Mouse (Mus musculus) adrenal gland, postnatal 4 days (tissue): ENCODE results near the gene Neu1. TPM values are rescaled to one million over a fixed set of nuclear protein-coding genes. Genes with fewer than 3 reads are reported as not detected.
"Not testable (repeated sequence)": the region's sequence is repeated elsewhere in the genome, so short reads cannot be mapped to it uniquely, and the experiment has no call there.

Experiments
- DNase-seq, 2 experiments: peaks; one replicate each; pipeline ENCODE4 v3.0.0; 2021 to 2022; ENCODE audit warnings: low spot score in 2 of 2, mixed read lengths in 2 of 2
- total RNA-seq, 2 experiments: library from RNA; stranded (reverse); gene quantifications; 2 replicates each; pipeline ENCODE4 v1.2.3; 2021

The Neu1 gene
- total RNA-seq, 2 experiments from 2014 or later = 22.0 to 25.2 TPM

DNA sequence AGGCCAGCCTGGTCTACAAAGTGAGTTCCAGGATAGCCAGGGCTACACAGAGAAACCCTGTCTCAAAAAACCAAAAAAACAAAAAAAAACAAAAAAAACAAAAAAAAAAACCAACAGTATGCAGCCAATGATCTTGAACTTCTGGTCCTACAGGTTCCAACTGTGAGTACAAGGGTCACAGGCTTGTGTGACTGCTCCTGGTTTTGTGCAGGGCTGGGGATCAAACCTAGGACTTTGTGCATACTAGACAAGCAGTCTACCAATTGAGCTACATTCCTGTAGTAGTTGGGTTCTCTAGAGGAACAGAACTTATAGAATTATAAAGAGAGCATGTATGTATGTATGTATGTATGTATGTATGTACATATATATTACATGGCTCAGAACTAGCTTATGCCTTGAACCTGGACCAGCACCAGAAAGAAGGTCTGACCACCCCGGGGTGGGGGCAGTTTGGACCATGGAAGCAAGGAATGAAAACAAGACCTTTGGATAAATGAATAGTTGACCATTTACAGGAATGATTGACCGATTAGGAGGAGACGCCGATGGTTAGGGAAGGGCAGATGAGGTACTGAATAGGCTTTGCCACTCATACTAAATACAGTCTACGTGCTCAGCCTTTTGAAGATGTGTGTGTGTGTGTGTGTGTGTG is 15.6 kb downstream of the Neu1 start:
- no peak for DNase-seq

DNA sequence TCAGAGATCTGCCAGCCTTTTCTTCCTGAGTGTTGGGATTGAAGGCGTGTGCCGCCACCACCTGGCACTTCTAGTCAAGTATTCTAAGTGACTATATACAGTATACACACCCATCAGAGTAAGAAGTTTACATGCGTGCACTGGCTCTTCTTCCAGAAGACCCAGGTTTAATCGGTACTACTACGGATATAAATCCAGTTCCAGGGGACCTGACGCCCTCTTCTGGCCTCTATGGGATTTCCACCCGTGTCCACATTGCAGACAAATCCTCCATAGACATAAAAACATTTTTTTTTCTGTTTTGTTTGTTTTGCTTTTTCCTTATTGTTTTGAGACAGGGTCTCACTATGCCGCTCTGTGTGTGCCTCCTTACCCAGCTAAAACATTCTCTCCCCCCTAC is 16.6 kb downstream of the Neu1 start:
- no peak for DNase-seq

DNA sequence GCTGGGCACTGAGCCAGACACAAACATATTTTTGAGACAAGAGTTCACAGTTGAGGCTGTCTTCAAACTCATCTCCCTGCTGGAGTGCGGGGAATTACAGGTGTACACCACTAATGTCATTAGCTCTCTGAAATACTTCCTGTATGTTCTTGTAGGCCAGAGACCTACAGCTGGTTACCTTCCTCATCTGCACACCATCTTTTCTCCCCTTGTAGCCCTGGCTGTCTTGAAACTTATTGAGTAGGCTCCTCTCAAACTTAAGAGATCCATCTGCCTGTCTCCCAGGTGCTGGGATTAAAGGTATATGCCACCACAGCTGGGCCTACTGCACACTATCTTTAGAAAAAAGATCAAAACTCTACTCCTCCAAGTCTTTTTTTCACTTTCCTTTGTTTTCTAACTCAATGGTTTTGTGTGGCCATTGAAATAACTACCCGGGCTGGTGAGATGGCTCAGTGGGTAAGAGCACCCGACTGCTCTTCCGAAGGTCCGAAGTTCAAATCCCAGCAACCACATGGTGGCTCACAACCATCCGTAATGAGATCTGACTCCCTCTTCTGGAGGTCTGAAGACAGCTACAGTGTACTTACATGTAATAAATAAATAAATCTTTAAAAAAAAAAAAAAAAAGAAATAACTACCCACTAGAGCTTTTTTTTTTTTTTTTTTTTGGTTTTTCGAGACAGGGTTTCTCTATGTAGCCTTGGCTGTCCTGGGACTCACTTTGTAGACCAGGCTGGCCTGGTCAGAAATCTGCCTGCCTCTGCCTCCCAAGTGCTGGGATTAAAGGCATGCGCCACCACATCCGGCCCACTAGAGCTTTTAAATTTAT is 17.9 kb downstream of the Neu1 start:
- not testable (repeated sequence) for DNase-seq

DNA sequence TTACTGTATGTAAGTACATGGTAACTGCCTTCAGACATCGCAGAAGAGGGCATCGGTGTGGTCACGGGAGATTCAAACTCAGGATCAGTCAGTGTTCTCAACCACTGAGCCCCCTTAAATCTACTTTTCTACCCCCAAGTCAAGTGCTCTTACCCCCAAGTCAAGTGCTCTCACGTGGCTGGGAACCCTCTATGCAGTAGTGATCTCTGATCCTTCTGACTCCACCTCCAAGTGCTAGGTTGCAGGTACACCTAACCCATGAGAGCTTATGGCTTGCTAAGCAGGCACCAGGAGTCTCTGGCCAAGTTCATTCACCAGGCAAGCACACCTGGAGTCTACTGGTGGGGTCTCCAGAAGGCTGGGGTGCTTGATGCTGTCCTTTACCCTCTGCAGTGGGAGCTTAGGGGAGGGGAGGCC is 18.5 kb downstream of the Neu1 start:
- no peak for DNase-seq

DNA sequence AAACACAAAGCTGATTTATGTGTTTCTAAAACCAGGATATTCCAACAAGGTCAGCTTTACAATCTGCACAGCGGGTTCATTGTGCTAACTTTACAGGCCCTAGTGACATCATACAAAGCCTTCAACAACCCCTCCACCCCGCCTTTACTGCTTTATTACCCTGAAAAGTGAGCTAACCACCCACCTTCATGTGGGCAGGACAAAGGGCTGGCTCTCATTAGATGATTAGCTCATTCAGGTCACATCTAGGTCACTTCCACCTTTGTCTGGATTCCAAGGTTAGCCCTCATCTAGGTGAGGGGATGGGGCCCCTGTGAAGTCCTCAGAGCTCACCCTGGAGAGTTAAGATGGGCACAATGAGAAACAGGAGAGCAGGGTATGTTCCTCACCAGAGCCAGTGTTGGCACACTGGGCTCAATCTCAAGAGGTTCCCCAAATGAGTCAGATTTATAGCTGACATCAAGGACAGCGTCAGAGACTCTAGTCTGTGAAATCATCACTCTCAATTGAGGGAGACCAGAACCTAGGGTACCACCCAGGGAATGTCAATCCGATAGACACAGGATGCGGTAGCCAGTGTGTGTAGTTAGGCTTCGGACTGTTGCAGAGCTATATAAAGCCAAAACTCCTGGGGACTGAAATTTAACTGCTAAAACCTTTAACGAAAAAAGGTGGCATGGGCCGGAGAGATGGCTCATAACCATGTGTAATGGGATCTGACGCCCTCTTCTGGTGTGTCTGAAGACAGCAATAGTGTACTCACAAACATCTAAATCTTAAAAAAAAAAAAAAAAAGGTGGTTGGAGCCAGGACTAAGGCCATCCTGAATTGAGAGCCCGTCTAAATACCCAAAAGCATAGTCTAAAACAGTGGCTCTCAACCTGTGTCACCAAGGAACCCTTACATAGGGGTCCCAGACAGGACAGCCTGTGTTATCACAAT is 19.7 kb downstream of the Neu1 start:
- DNase-seq = no peak

DNA sequence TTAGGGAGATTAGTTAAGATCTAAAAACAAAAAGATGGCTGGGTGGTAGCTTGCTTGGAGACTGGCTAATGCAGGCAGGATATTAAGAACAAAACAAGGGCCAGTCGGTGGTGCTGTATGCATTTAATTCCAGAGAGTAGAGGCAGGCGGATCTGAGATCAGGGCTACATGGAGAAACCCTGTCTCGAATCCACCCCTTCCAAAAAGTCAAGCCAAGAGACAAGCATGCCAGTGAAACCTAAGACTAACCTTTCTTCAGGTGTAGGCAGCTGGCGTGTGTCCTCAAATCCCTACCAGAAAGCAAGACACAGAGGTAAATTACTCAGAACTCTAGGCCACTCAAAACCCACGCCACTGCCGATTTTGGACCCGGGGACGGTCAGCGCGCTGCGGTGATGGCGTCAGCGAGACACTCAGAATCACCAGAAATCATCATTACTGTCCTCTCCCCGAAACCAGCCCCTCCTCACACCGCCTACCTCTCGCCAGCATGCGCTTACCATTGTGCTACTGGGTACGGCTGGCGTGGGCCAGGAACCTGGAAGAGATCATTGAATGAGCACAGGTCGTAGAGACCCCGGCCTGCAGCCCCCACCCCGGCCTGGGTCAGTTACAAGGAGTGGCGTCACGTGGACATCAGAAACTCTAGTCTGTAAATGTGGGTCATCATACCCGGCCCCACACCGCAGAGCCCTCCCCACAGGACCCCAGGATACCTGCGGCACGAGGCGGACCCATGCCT is 20.8 kb downstream of the Neu1 start:
- no peak for DNase-seq

DNA sequence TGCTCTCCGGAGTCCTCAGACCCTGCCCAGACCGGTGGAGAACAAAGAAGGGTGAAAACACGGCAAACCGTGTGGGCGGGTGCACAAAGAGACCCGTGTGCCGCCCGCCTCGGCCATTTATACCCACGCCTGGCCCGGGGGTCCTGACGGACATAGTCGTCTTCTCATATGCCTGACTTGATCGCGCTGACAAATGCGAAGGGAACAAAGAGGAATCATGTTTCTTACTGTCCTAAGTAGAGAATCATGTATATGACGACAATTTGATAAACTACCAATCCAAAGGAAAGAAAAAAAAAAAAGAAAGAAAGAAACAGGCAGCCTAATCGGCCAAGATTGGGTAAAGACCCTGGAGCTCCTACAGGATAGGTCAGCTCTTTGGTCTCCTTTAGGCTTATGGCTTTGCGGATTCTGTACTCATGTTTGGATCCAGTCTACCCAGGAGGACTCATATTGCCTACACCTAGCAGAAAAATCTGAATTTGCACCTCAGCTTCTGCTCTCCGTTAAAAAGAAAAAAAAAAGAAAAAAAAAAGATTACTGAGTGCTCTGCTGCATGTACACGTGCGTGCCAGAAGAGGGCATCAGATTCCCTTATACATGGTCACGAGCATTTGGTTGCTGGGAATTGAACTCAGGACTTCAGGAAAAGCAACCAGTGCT is 21.5 kb downstream of the Neu1 start:
- DNase-seq = peak; percentile 48 to 62

DNA sequence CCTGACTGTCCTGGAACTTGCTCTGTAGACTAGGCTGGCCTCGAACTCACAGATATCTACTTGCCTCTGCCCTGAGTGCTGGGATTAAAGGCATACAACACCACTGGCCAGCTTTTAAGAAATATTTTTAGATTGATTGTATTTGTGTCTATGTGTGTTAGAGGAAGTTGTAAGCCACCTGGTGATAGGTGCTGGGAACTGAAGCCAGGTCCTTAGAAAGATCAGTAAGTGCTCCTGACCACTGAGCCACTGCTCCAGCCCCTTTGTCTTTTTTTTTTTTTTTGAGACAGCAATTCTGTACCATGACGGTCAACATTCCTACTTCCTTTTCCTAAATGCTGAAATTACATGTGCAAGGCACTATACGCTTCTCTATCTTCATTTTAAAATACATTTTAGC is 22.2 kb downstream of the Neu1 start:
- DNase-seq = no peak

DNA sequence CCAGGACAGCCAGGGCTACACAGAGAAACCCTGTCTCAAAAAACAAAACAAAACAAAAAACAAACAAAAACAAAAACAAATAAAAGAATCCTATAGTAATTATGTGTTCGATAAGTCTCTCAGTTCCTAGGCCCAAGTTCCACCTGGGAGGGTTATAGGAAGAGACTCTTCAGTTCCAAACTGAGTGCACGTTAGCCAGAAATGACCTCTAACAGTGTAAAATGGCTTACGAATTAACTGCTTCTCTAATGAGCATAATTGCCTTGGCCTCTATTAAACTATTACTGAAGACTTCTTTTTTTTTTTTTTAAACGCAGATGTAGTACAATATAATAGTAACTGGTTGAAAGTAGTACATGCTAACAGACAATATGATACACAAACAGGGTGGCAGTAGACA is 22.9 kb downstream of the Neu1 start:
- no peak for DNase-seq

DNA sequence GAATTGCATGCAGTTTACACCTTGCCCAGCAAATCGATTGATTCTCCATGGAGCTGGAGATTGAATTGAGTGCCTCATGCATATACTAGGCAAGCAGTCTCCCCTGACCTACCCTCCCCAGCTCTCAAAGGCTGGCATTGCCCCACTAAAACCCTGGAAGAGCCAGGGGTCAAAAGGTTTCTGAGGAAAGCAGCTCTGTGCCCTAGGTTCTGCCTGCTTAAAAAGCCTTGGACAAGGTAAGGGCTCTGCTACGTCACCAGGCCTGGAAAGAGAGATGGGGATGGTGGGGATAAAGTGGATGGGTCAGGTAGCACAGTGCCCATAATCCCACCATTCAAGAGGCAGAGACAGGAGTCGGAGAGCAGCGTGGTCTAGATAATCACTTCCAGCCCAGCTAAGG is 23.8 kb downstream of the Neu1 start:
- DNase-seq = no peak

DNA sequence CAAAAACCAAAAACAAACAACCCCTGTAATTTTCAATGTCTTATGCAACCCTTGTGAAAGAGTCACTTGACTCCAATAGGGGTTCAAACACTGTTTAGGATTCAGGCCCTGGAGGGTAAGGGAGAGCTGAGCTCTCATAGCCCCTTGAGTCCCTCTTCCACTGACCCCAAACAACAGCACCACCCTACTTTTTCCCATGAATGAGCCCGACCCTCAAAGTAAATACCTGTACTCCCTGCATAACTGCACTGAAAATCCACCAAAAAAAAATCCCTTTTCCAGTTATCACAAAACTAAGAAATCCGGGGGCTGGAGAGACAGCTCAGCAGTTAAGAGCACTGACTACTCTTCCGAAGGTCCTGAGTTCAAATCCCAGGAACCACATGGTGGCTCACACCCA is 24.8 kb downstream of the Neu1 start:
- no peak for DNase-seq

DNA sequence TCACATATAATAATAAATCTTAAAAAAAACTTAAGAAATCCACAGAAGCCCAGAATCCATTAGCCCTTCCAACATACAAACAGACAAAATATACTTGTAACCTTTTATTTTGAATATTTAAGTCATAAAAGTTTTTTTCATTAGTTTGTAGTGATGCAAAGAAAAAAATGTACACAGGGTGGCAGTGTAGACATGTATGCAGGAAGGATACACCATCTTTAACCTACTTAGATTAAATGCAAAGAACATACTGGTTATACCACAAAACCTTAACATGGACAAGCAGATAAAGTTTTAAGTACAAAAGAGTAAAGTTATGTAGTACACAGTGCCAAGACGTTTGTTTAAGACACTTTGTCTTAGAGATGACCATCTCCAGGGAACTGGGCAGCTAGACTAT is 25.3 kb downstream of the Neu1 start:
- DNase-seq = no peak

DNA sequence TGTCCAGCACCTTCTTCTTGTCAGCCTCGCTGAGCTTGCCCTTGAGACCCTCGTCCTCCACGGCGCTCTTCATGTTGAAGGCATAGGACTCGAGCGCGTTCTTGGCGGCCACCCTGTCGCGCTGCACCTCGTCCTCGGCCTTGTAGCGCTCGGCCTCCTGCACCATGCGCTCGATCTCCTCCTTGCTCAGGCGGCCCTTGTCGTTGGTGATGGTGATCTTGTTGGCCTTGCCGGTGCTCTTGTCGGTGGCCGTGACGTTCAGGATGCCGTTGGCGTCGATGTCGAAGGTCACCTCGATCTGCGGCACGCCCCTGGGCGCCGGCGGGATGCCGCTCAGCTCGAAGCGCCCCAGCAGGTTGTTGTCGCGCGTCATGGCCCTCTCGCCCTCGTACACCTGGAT is 26.2 kb downstream of the Neu1 start:
- not testable (repeated sequence) for DNase-seq

DNA sequence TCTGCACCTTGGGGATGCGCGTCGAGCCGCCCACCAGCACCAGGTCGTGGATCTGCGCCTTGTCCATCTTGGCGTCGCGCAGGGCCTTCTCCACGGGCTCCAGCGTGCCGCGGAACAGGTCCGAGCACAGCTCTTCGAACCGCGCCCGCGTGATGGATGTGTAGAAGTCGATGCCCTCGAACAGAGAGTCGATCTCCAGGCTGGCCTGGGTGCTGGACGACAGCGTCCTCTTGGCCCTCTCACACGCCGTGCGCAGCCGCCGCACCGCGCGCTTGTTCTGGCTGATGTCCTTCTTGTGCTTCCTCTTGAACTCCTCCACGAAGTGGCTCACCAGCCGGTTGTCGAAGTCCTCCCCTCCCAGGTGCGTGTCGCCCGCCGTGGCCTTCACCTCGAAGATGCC is 26.9 kb downstream of the Neu1 start:
- not testable (repeated sequence) for DNase-seq

DNA sequence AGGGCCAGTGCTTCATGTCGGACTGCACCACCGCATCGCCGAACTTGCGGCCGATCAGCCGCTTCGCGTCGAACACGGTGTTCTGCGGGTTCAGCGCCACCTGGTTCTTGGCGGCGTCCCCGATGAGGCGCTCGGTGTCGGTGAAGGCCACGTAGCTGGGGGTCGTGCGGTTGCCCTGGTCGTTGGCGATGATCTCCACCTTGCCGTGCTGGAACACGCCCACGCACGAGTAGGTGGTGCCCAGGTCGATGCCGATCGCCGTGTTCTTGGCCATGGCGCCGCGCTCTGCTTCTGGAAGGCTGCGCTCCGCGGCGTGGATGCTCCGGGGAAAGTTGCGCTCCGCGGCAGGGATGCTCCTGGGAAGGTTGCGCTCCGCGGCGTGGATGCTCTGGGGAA is 27.7 kb downstream of the Neu1 start:
- not testable (repeated sequence) for DNase-seq

DNA sequence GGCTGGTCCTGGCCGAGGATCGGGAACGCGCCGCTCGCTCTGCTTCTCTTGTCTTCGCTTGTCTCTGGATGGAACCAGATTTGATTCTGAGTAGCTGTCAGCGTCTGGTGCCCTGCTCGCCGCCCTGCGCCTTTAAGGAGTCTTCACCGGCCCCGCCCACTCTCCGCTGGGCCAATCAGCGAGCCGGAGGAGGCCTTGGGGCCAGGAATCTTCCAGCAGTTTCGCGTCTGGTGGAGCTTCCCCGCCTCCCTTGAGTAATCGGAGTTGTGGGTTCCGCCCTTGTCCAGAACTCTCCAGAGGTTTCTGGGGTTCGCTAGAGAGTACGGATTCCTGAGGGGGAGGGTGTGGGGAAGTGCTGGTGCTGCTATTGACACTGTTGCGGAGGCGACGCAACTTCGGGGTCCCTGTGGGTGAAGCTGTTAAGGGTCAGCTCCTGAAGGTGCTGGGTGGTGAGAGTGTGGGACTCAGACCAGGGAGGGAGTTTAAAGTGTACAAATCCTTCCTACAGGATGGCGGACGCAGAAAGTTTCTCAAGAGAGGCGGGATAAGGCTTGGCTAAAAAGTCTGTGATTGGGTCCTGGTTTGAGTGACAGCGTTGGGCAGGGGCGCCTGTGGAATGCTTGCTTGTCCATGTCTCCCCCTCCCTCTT is 28.2 kb downstream of the Neu1 start, which contains the start of gene Hspa1b:
Hspa1b (minus strand) TSS at position 109 of the 649 bp plus-strand sequence.
- DNase-seq = peak; percentile 39 to 52

DNA sequence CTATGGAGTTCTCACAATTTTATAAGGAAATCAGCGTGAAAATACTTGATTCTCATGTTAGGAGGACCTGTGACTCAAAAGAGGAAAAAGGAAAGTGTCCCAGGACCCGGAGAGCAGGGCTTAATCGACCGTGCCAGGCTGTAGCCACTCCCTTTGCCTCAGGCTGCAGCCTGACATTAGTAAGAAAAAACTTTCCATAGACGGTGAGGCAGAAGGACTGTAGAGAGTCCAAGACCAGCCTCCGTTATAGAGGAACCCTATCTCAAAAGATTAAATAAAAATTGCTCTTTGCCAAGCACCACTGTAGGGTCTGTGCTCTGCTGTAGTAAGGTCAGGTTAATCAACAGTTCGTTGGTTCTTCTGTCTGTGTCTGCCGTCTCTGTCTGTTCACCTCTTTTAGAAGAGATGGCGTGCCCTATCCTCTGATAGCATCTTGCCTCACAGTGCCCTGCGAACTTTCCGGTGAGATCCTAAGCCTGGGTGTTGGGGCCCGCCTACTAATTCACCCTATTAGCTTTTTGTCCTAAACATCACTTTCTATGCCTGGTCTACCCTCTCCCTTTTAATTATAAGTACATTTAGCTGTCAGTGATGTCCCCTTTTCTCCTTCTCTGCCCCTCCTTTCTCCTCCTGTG is 28.9 kb downstream of the Neu1 start:
- DNase-seq = no peak

DNA sequence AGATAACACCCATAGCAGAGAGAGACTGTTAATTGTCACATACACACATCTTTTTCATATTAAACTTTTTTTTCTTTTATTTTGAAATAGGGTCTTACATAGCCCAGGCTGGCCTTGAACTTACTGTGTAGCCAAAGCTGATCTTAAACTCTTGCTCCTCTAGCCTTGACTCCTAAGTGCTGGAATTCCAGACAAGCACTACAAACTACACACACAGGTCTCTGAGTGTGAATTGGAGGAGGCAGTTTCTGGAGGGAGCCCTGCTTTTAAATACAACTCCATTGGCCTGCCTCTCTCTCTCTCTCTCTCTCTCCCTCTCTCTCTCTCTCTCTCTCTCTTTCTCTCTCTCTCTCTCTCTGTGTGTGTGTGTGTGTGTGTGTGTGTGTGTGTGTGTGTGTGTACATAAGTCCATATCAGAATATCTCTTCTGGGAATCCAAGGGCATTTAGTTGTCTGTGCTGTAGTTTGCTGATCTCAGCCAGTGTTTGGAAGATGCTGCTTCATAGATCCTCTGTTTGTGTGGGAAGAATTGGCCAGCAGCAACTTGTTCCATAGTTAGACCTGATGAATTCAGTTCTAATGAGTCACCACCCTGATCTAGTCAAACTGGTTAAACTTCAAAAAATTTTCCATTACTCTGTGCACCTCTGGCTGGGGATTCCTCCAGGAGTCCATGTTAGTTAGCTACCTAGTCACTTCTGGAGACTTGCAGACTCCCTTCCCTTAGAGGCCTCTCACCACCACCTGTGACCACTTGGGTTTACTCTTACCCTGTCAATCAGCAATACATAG is 29.8 kb downstream of the Neu1 start:
- no peak for DNase-seq
